Mouse (Mus musculus): ENCODE data around the gene Wnt6.
"Not testable (repeated sequence)": the region's sequence is repeated elsewhere in the genome, so short reads cannot be mapped to it uniquely, and the experiment has no call there.

The Wnt6 gene

DNA sequence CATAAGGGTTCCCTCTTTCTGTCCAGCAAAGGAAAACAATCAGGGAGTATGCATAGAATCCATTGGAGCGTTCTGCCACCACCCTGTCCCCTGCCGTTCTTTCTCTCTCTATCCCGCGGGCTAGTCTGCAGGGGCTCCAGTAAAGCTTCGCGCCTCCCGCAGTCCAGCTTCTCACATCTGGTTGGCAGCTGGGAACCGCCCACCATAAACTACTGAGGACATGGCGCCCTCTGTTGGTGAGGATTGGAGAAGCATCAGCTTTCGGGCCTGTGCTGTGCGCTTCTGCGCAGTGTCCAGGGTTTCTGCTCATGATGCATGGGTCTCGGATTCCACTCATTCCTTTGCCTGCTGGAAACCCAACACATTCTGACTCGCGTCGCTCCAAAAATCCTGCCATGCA lies 36.4 kb downstream of the Wnt6 start:
- DNase-seq: peak; percentile 87

- no peak for DNase-seq
Measured at GRCm38 (mm10) chr1:74809007-74809406, 37.3 kb downstream of the Wnt6 start.

DNA sequence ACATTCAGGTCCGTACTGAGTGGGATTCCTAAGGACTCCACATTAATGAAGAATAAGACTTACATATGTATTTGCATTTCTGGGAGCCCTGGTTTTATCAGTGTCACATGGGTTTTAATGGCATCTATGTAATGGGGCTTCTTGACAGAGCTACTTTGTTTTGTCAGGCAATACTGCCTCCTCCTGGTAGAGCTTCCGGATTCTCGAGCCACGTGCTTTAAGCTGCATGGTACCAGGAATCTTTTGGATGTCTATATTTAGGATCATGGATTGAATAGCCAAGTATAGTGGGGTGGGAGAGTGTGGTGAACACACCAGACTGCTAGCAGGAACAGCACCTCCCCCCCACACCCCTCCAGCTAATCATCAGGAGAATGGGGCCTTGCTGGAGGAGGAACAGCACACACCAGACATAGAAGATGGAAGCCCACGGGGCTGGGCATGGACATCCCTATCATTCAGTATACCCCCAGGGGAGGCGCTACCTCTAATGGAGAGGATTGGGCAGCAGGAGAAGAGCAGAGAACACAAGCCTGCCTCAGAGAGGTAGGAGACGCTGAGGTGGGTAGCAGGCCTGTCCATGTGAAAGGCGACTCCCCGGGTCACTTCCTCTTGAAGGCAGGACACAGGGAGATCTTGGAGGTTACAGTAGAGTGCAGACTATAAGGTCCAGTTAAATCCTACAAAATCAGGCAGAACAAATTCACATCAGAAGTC lies 43.4 kb downstream of the Wnt6 start:
- no peak for DNase-seq

GRCm38 (mm10) chr1:74815965-74816364 lies 44.3 kb downstream of the Wnt6 start:
- not testable (repeated sequence) for DNase-seq

DNA sequence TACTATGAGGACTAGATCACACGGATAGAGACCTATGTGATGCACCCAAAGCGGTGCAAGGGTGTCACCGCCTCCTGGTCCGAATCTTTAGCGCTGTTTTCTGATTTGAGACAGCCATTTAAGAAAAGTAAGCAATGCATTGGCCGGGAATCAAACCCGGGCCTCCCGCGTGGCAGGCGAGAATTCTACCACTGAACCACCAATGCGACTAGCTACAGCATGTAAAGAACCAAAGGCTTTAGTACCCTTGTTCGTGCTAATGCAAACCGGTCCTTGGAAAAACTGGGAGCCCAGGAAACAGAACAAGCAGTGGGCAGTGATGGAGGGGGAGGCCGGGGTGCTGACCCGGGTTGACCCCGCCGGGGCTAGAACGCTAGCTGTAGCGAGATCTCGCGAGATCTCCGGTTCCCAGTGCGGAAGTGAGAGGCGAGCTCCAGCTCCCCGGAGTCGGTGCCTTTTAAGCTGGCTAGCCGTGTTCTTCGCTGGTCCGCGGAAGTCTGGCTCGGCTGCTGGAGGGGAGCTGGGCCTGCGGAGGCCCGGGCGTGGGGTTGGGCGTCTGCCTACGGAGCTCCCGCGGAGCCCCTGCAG lies 45.0 kb downstream of the Wnt6 start:
- DNase-seq: peak; percentile 88

GRCm38 (mm10) chr1:74817219-74817618 lies 45.5 kb downstream of the Wnt6 start:
- no peak for DNase-seq

DNA sequence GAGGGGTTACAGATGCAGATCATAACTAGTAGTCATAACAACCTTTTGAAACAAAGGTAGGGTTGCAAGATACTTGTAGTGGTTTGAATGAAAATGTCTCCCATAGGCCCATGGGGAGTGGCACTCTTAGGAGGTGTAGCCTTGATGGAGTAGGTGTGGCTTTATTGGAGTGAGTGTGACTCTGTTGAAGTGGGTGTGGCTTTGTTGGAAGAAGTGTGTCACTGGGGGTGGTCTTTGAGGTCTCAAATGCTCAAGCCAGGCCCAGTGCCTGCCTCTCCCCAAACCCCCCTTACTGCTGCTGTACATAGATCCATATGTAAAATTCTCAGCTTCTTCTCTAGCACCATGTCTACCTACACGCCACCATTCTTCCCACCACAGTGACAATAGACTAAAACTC lies 46.8 kb downstream of the Wnt6 start:
- no peak for DNase-seq

GRCm38 (mm10) chr1:74823598-74823997 lies 51.9 kb downstream of the Wnt6 start:
- DNase-seq: not testable (repeated sequence)

GRCm38 (mm10) chr1:74824518-74825302 lies 53.0 kb downstream of the Wnt6 start:
- peak; percentile 73 for DNase-seq

DNA sequence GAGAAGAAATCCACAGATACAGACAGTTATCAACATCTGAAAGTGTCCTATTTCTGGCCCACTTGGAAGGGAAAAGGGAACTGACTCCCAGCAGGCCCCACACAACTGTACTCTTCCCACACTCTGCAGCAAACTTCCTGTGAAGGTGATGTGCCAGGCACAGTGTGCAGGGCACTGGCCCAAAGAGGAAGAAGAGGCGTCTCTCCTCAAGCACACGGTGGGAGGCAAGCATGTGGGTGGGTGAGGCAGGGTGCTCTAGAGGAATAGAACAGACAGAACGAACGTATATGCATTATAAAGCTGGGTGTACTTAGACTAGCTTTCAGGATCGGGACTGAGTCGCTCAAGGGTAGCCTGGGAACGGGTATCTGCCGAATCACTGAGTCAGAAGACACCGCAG lies 58.4 kb downstream of the Wnt6 start:
- DNase-seq: peak; percentile 67

- no peak for DNase-seq
Measured at GRCm38 (mm10) chr1:74833255-74833654, 61.6 kb downstream of the Wnt6 start.

Measured in right cerebral cortex, postnatal 25 days (tissue).